Mouse (Mus musculus) limb, embryonic 11.5 days (tissue): ENCODE results near the gene Polr3gl. TPM values are rescaled to one million over a fixed set of nuclear protein-coding genes. Genes with fewer than 3 reads are reported as not detected.

Experiments
- ATAC-seq: fragments of 200-750 bp; cut with Nextera tagmentation; 2 replicates; pipeline ENCODE4 v1.8.0; 2017; ENCODE audit warnings: low read depth; ENCODE audit not compliant: insufficient number of reproducible peaks, low FRiP score, low TSS enrichment
- DNase-seq: peaks from one replicate; pipeline ENCODE4 v3.0.0-alpha.2; 2015; ENCODE audit warnings: low spot score
- H3K27ac ChIP-seq: fragments of 300-500 bp; sonication (generic); replicated peaks from 2 replicates; pipeline ENCODE4 v1.5.1; 2014; ENCODE audit warnings: low read depth, mild to moderate bottlenecking, low read length
- H3K27me3 ChIP-seq: fragments of 300-500 bp; sonication (generic); 2 replicates; pipeline ENCODE4 v1.6.1; 2014; ENCODE audit warnings: mild to moderate bottlenecking, low read length, mixed read lengths; ENCODE audit not compliant: control insufficient read depth, insufficient read depth
- H3K36me3 ChIP-seq: fragments of 300-500 bp; sonication (generic); 2 replicates; pipeline ENCODE4 v1.6.1; 2014; ENCODE audit warnings: mild to moderate bottlenecking, low read length, moderate library complexity, mixed read lengths; ENCODE audit not compliant: control insufficient read depth, insufficient read depth
- H3K4me1 ChIP-seq: fragments of 300-500 bp; sonication (generic); 2 replicates; pipeline ENCODE4 v1.6.1; 2014; ENCODE audit warnings: low read length, mixed read lengths; ENCODE audit not compliant: control insufficient read depth, insufficient read depth
- H3K4me2 ChIP-seq: fragments of 300-500 bp; sonication (generic); 2 replicates; pipeline ENCODE4 v1.6.1; 2014; ENCODE audit warnings: low read depth, mild to moderate bottlenecking, moderate library complexity; ENCODE audit not compliant: severe bottlenecking
- H3K4me3 ChIP-seq: fragments of 300-500 bp; sonication (generic); 2 replicates; pipeline ENCODE4 v1.5.1; 2014; ENCODE audit warnings: low read depth, low read length
- H3K9ac ChIP-seq: fragments of 300-500 bp; sonication (generic); 2 replicates; pipeline ENCODE4 v1.6.1; 2014; ENCODE audit warnings: mild to moderate bottlenecking, low read length
- H3K9me3 ChIP-seq: fragments of 300-500 bp; sonication (generic); 2 replicates; pipeline ENCODE4 v1.6.1; 2016; ENCODE audit warnings: low read length; ENCODE audit not compliant: control insufficient read depth
- WGBS: fragments of 180-500 bp; shearing (Covaris S2); extraction: QIAGEN DNeasy Blood & Tissue Kit; methylation state at CpG from one replicate; pipeline ENCODE4 v1.1.7; 2014; 5-methylcytosine and 5-hydroxymethylcytosine counted together
- polyA plus RNA-seq: library from polyadenylated mRNA; unstranded; fragments of >200 nt; fragmentation: Nextera tagmentation; extraction: Ambion mirVana; gene quantifications from 2 replicates; pipeline ENCODE4 v1.2.1, GENCODE M21; 2014

Gene Polr3gl
- polyA plus RNA-seq, 1 experiment from 2014 or later: 18.8 TPM

GRCm38 (mm10) chr3:96558668-96559196, 35.2 kb downstream of the Polr3gl start:
- H3K9me3 ChIP-seq: no peaks in the 10 kb centered on the region
- H3K4me3 ChIP-seq: peak overlapping the region; percentile 73
- H3K27ac ChIP-seq: no peak overlapping the region
- ATAC-seq: no peak
- H3K36me3 ChIP-seq: peaks cover 8% of the 10 kb centered on the region
- H3K9ac ChIP-seq: peak overlapping the region; percentile 82; the same call in 1 of the 2 replicates
- 54% methylated on average over 10 of the region's 10 CpGs for WGBS
- H3K4me2 ChIP-seq: peak overlapping the region; percentile 75
- peaks cover 14% of the 10 kb centered on the region; the same call in 1 of the 2 replicates for H3K4me1 ChIP-seq
- H3K27me3 ChIP-seq: no peaks in the 10 kb centered on the region
- DNase-seq: no peak

DNA sequence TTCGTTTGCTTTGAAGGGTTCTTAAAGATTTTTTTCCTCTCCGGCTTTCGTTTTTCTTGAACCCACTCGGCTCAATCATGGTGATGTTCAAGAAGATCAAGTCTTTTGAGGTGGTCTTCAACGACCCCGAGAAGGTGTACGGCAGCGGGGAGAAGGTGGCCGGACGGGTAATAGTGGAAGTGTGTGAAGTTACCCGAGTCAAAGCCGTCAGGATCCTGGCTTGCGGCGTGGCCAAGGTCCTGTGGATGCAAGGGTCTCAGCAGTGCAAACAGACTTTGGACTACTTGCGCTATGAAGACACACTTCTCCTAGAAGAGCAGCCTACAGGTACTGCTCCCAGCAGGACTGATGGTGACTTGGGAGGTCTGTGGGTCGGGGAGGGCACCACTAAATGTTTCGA, 35.8 kb downstream of the Polr3gl start:
- under 1% methylated on average over 17 of the region's 17 CpGs for WGBS
- Histone ChIP-seq H3K4me2 (peak overlapping the region; percentile 75), H3K4me3 (peak overlapping the region; percentile 73), H3K9ac (peak overlapping the region; percentile 82), H3K36me3 (peaks cover 8% of the 10 kb centered on the region), H3K9me3 (no peaks in the 10 kb centered on the region), H3K27me3 (no peaks in the 10 kb centered on the region), H3K4me1 (peaks cover 14% of the 10 kb centered on the region; the same call in 1 of the 2 replicates), H3K27ac (peak overlapping the region; percentile 45)
- no peak for ATAC-seq
- DNase-seq: peak; percentile 50

DNA sequence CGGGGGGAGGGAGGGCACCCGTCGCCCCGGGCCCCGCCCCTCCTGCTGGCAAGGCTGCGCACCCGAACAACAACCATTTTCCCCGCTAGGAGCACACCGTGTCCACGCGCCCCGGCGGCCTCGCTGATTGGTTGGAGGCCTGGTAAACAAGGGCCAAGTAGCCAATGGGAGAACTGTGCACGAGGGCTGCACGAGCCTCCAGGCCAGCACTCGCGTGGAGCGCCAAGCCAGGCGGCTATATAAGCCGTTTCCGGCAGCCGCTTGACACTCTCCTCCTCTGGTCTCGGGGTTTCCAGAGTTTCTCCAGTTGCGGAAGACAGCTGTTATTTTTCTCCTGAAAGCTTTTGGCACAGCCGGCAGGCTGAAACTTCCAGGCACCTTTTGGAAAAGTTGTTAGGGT, 36.3 kb downstream of the Polr3gl start, which contains the start of gene Txnip:
Gene Txnip, plus strand, starts transcription at position 264 of the 400 bp plus-strand sequence.
- H3K36me3 ChIP-seq: peaks cover 8% of the 10 kb centered on the region
- H3K9me3 ChIP-seq: no peaks in the 10 kb centered on the region
- peak within 1 kb of the TSS; percentile 73 for H3K4me3 ChIP-seq
- peak; percentile 100 for DNase-seq
- peak within 1 kb of the TSS; percentile 75 for H3K4me2 ChIP-seq
- under 1% methylated on average over 26 of the region's 26 CpGs for WGBS
- peak within 1 kb of the TSS; percentile 82 for H3K9ac ChIP-seq
- peak within 1 kb of the TSS; percentile 73 for H3K27ac ChIP-seq
- ATAC-seq: peak; percentile 99
- H3K4me1 ChIP-seq: peaks cover 14% of the 10 kb centered on the region; the same call in 1 of the 2 replicates
- H3K27me3 ChIP-seq: no peaks in the 10 kb centered on the region

- H3K4me2 ChIP-seq: peak overlapping the region; percentile 75
- peaks cover 14% of the 10 kb centered on the region; the same call in 1 of the 2 replicates for H3K4me1 ChIP-seq
- H3K9ac ChIP-seq: peak overlapping the region; percentile 64
- ATAC-seq (no peak), DNase-seq (no peak)
- H3K4me3 ChIP-seq: peak overlapping the region; percentile 73
- peaks cover 8% of the 10 kb centered on the region for H3K36me3 ChIP-seq
- 7% methylated on average over 22 of the region's 22 CpGs for WGBS
- H3K27ac ChIP-seq: peak overlapping the region; percentile 73
- H3K27me3 ChIP-seq: no peaks in the 10 kb centered on the region
- H3K9me3 ChIP-seq: no peaks in the 10 kb centered on the region
Measured at GRCm38 (mm10) chr3:96556651-96557635, 37.0 kb downstream of the Polr3gl start.

DNA sequence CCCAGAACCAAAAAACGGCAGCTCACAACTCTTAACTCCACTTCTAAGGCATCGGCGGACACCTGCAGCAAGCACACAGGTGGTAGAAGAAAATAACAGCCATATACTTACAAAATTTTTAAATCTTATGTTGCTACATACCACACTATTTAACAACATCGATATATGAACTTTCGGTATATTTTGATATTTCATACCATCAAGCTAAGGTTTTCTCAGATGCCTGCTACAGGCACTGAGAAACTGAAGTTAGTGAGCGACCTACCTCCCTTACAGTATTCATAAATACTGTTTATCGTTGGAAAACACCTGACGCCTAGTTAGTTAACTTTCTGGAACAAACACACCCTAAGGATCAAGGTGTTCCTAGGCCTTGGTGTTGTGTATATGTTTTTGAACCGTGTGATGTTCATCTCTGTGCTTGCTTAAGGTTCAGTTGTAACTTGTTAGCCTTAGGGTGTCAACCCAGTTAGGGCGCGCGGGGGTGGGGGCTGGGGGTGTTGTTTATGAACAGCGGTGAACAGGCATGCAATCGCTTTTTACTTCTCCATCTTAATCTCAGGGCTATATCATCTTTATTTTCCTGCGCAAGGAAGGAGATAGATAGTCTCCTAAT, 37.9 kb downstream of the Polr3gl start:
- DNase-seq: no peak
- Histone ChIP-seq H3K4me1 (peaks cover 14% of the 10 kb centered on the region; the same call in 1 of the 2 replicates), H3K27me3 (no peaks in the 10 kb centered on the region), H3K27ac (no peak overlapping the region), H3K36me3 (peaks cover 8% of the 10 kb centered on the region), H3K9ac (no peak overlapping the region), H3K9me3 (no peaks in the 10 kb centered on the region), H3K4me2 (peak overlapping the region; percentile 75; the same call in 1 of the 2 replicates), H3K4me3 (no peak overlapping the region)
- 80% methylated on average over 15 of the region's 15 CpGs for WGBS
- no peak for ATAC-seq

- no peak overlapping the region for H3K4me2 ChIP-seq
- peaks cover 3% of the 10 kb centered on the region; the same call in 1 of the 2 replicates for H3K36me3 ChIP-seq
- H3K27ac ChIP-seq: no peak overlapping the region
- H3K27me3 ChIP-seq: no peaks in the 10 kb centered on the region
- H3K4me1 ChIP-seq: peaks cover 7% of the 10 kb centered on the region; the same call in 1 of the 2 replicates
- ATAC-seq (no peak), DNase-seq (no peak)
- 54% methylated on average over 12 of the region's 12 CpGs for WGBS
- H3K4me3 ChIP-seq: no peak overlapping the region
- peak overlapping the region; percentile 9; the same call in 1 of the 2 replicates for H3K9ac ChIP-seq
- no peaks in the 10 kb centered on the region for H3K9me3 ChIP-seq
Measured at GRCm38 (mm10) chr3:96555041-96555596, 38.9 kb downstream of the Polr3gl start.

- WGBS: 82% methylated on average over 6 of the region's 6 CpGs
- Histone ChIP-seq H3K9me3 (no peaks in the 10 kb centered on the region), H3K36me3 (no peaks in the 10 kb centered on the region), H3K27me3 (no peaks in the 10 kb centered on the region), H3K4me1 (peaks cover 7% of the 10 kb centered on the region; the same call in 1 of the 2 replicates), H3K9ac (no peak overlapping the region), H3K4me3 (no peak overlapping the region), H3K27ac (no peak overlapping the region), H3K4me2 (no peak overlapping the region)
- no peak for DNase-seq
- no peak for ATAC-seq
Measured at GRCm38 (mm10) chr3:96554251-96554650, 39.7 kb downstream of the Polr3gl start.

DNA sequence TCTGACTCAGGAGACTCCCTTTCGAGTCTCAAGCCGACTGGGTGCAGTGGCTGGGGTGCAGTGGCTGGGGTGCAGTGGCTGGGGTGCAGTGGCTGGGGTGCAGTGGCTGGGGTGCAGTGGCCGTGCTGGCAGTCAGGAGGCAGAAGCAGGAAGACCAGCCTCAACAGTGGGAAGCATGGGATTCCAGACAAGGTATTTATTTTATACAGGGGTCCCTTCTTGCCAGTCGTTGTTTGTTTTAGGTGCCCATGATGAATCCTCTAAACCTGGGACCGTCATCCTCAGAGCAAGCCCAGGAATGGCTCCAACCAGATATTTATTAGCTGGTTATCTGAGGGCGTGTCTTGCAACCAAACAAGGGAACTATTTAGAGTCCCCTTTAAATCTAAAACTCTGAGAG, 40.4 kb downstream of the Polr3gl start:
- no peak for ATAC-seq
- H3K4me2 ChIP-seq: no peak overlapping the region
- no peaks in the 10 kb centered on the region for H3K9me3 ChIP-seq
- H3K4me1 ChIP-seq: 0 out of 2 replicates have a peak, but pooled peaks cover 7% of the 10 kb centered on the region
- no peaks in the 10 kb centered on the region for H3K27me3 ChIP-seq
- DNase-seq: no peak
- no peak overlapping the region for H3K4me3 ChIP-seq
- no peak overlapping the region for H3K9ac ChIP-seq
- H3K27ac ChIP-seq: no peak overlapping the region
- 80% methylated on average over 6 of the region's 6 CpGs for WGBS
- H3K36me3 ChIP-seq: no peaks in the 10 kb centered on the region
